Mouse (Mus musculus) ES-E14 (cell line): ENCODE results near the gene B4galt7. TPM values are rescaled to one million over a fixed set of nuclear protein-coding genes. Genes with fewer than 3 reads are reported as not detected.

Experiments
- DNase-seq: peaks from one replicate; pipeline ENCODE4 v3.0.0-alpha.2; 2013; ENCODE audit warnings: low read depth, low spot score
- H3K27ac ChIP-seq: 2 replicates; pipeline ENCODE4 v1.5.1; 2012; ENCODE audit warnings: low read depth, mild to moderate bottlenecking, low read length, moderate library complexity, mixed read lengths; ENCODE audit not compliant: poor library complexity, insufficient read depth, severe bottlenecking
- H3K36me3 ChIP-seq: 2 replicates; pipeline ENCODE4 v1.6.1; 2012; ENCODE audit warnings: mild to moderate bottlenecking, low read length, moderate library complexity, mixed read lengths; ENCODE audit not compliant: control insufficient read depth, poor library complexity, insufficient read depth, severe bottlenecking
- H3K4me1 ChIP-seq, 2 experiments: fragments of 150-350 bp in 1 of 2; sonication (generic) in 1 of 2; 2 replicates each; pipeline ENCODE4 v1.6.1; 2012; ENCODE audit warnings: low read length in 2 of 2, mild to moderate bottlenecking in 1 of 2, mixed read lengths in 1 of 2; ENCODE audit not compliant: control insufficient read depth in 2 of 2, insufficient read depth in 2 of 2, poor library complexity in 1 of 2
- H3K4me3 ChIP-seq, 2 experiments: fragments of 150-350 bp in 1 of 2; sonication (generic) in 1 of 2; 2 replicates each; pipeline ENCODE4 v1.5.1; 2012; ENCODE audit warnings: low read length in 2 of 2, low read depth in 1 of 2, mild to moderate bottlenecking in 1 of 2, mixed read lengths in 1 of 2; ENCODE audit not compliant: insufficient read depth in 1 of 2, poor library complexity in 1 of 2, severe bottlenecking in 1 of 2
- H3K9ac ChIP-seq: 2 replicates; pipeline ENCODE4 v1.6.1; 2012; ENCODE audit warnings: low read depth, mild to moderate bottlenecking, low read length, mixed read lengths; ENCODE audit not compliant: poor library complexity, insufficient read depth, severe bottlenecking
- H3K9me3 ChIP-seq: fragments of 150-350 bp; sonication (generic); 2 replicates; pipeline ENCODE4 v1.6.1; 2012; ENCODE audit warnings: low read depth, mild to moderate bottlenecking, low read length; ENCODE audit not compliant: control insufficient read depth, insufficient read depth
- CHD2 ChIP-seq: IDR thresholded peaks from 2 replicates; pipeline ENCODE4 v1.6.1; 2014; ENCODE audit warnings: mild to moderate bottlenecking, low read depth, low read length, inconsistent platforms
- HCFC1 ChIP-seq: IDR thresholded peaks from 2 replicates; pipeline ENCODE4 v1.6.1; 2012; ENCODE audit warnings: low read length, inconsistent platforms, borderline replicate concordance; ENCODE audit not compliant: insufficient read depth
- MAFK ChIP-seq: IDR thresholded peaks from 2 replicates; pipeline ENCODE4 v1.6.1; 2014; ENCODE audit warnings: mild to moderate bottlenecking, low read depth, low read length, inconsistent platforms; ENCODE audit not compliant: insufficient read depth
- ZC3H11A ChIP-seq: IDR thresholded peaks from 2 replicates; pipeline ENCODE4 v1.6.1; 2012; ENCODE audit warnings: low read depth, mild to moderate bottlenecking, inconsistent platforms, low read length, borderline replicate concordance
- ZNF384 ChIP-seq: IDR thresholded peaks from 2 replicates; pipeline ENCODE4 v1.6.1; 2012; ENCODE audit warnings: low read depth, low read length, inconsistent platforms
- in situ Hi-C, 2 experiments: fragments of 600-800 bp; cut with MboI; formaldehyde crosslinking; loops; one replicate each; pipeline ENCODE4 v1.15.1; 2025; ENCODE audit warnings: low sequenced_read_pairs in 2 of 2, inconsistent platforms in 1 of 2; ENCODE audit not compliant: unreplicated experiment in 2 of 2
- total RNA-seq: library from RNA; depleted of rRNA; stranded (reverse); fragments of 300-350 nt; gene quantifications from 2 replicates; pipeline ENCODE4 v1.2.3, GENCODE M21; 2012

The B4galt7 gene
- total RNA-seq, 1 experiment = 21.0 TPM

- Histone ChIP-seq H3K9me3 (peaks cover 2% of the 10 kb centered on the region; the same call in 1 of the 2 replicates), H3K36me3 (peaks cover 9% of the 10 kb centered on the region; the same call in 1 of the 2 replicates), H3K4me1 (peaks cover 0 to 5% of the 10 kb centered on the region in 2 experiments; a peak in 1 of 4 replicates), H3K9ac (peak within 1 kb of the TSS; percentile 94), H3K27ac (peak within 1 kb of the TSS; percentile 64), H3K4me3 (peak within 1 kb of the TSS; percentile 100)
- DNase-seq = peak; percentile 86
- TF ChIP-seq CHD2 (peak; percentile 22; the same call in 1 of the 2 replicates), MAFK (no peak), ZC3H11A (no peak), HCFC1 (peak; percentile 87), ZNF384 (no peak)
- in situ Hi-C loops = no loop called here
Measured at GRCm38 (mm10) chr13:55571027-55571751, 28.5 kb upstream of the B4galt7 start, which contains the start of gene Fam193b. Fam193b (minus strand) TSS chr13:55571120.

- no peak overlapping the region for H3K27ac ChIP-seq
- peaks cover 0 to 5% of the 10 kb centered on the region in 2 experiments; a peak in 1 of 4 replicates for H3K4me1 ChIP-seq
- DNase-seq = no peak
- H3K4me3 ChIP-seq = peak overlapping the region in 1 of 2 experiments; percentile 100; a peak in 2 of 4 replicates
- TF ChIP-seq MAFK (no peak), ZNF384 (no peak), HCFC1 (no peak), CHD2 (no peak), ZC3H11A (no peak)
- H3K9ac ChIP-seq = no peak overlapping the region
- in situ Hi-C loops = no loop called here
- peaks cover 2% of the 10 kb centered on the region; the same call in 1 of the 2 replicates for H3K9me3 ChIP-seq
- peaks cover 6% of the 10 kb centered on the region; the same call in 1 of the 2 replicates for H3K36me3 ChIP-seq
Measured at GRCm38 (mm10) chr13:55571977-55572376, 27.7 kb upstream of the B4galt7 start.

- no peak for TF ChIP-seq MAFK
- TF ChIP-seq ZNF384 = no peak
- TF ChIP-seq HCFC1 = no peak
- no peak for TF ChIP-seq ZC3H11A
- TF ChIP-seq CHD2 = no peak
- Histone ChIP-seq H3K9ac (no peak within 1 kb of the TSS), H3K4me3 (no peak within 1 kb of the TSS), H3K36me3 (0 out of 2 replicates have a peak, but pooled peaks cover 3% of the 10 kb centered on the region), H3K27ac (no peak within 1 kb of the TSS), H3K4me1 (peaks cover 0 to 5% of the 10 kb centered on the region in 2 experiments; a peak in 1 of 4 replicates), H3K9me3 (peaks cover 2% of the 10 kb centered on the region; the same call in 1 of the 2 replicates)
- no peak for DNase-seq
- in situ Hi-C loops = no loop called here
Measured at GRCm38 (mm10) chr13:55573432-55573831, 26.3 kb upstream of the B4galt7 start, which contains the start of gene Tmed9. Tmed9 (plus strand) TSS chr13:55573732.

GRCm38 (mm10) chr13:55574321-55574720 lies 25.4 kb upstream of the B4galt7 start:
- Histone ChIP-seq H3K27ac (no peak overlapping the region), H3K9me3 (peaks cover 2% of the 10 kb centered on the region; the same call in 1 of the 2 replicates), H3K9ac (no peak overlapping the region), H3K36me3 (no peaks in the 10 kb centered on the region), H3K4me1 (peaks cover 0 to 1% of the 10 kb centered on the region in 2 experiments; a peak in 1 of 4 replicates), H3K4me3 (no peak overlapping the region)
- in situ Hi-C loops = no loop called here
- DNase-seq = no peak
- TF ChIP-seq ZNF384 (peak; percentile 64; the same call in 1 of the 2 replicates), CHD2 (no peak), ZC3H11A (no peak), MAFK (no peak), HCFC1 (no peak)
